Mouse (Mus musculus) myocyte (in vitro differentiated cells): ENCODE measurements around the gene Gstm7.

ENCODE experiments used
- E2F4 ChIP-seq: IDR thresholded peaks from one replicate; pipeline ENCODE4 v1.6.1; 2011; ENCODE audit warnings: mild to moderate bottlenecking, control low read depth, moderate library complexity; ENCODE audit not compliant: insufficient read depth
- POLR2A ChIP-seq: IDR thresholded peaks from one replicate; pipeline ENCODE4 v1.6.1; 2011; ENCODE audit warnings: low read depth, mild to moderate bottlenecking, control low read depth, moderate library complexity; ENCODE audit not compliant: insufficient read length

GRCm38 (mm10) chr3:107977691-107978090, 46.1 kb upstream of the Gstm7 start:
- TF ChIP-seq E2F4 (no peak), POLR2A (no peak)
